Mouse (Mus musculus) gastrocnemius, adult 2 months (tissue): ENCODE data around the gene Zpr1. TPM values are rescaled to one million over a fixed set of nuclear protein-coding genes. Genes with fewer than 3 reads are reported as not detected.

Source experiments
- DNase-seq: peaks from one replicate; pipeline ENCODE4 v3.0.0; 2022
- H3K27ac ChIP-seq: fragments of 200-600 bp; 2 replicates; pipeline ENCODE4 v1.8.1; 2022; ENCODE audit warnings: mild to moderate bottlenecking
- H3K4me3 ChIP-seq: fragments of 200-600 bp; 2 replicates; pipeline ENCODE4 v1.8.1; 2022; ENCODE audit warnings: mild to moderate bottlenecking, moderate library complexity
- CTCF ChIP-seq: fragments of 200-600 bp; IDR thresholded peaks from 2 replicates; pipeline ENCODE4 v1.8.1; 2022; ENCODE audit warnings: antibody characterized with exemption, mild to moderate bottlenecking, moderate library complexity
- intact Hi-C: fragments of 180-260 bp; cut with DNase I; formaldehyde crosslinking; loops from one replicate; pipeline ENCODE4 v1.15.1; 2025
- long read RNA-seq, 2 experiments: library from polyadenylated mRNA; stranded (forward); transcript quantifications; one replicate each; pipeline ENCODE4 v2.0.0; 2021
- total RNA-seq, 2 experiments: library from RNA; stranded (reverse); gene quantifications; 2 replicates each; pipeline ENCODE4 v1.2.3; 2021

Zpr1 gene
- 10 to 100 TPM; 22.7 to 30.6 TPM for total RNA-seq
- long read RNA-seq, experiment 1, transcript Zpr1-206 (14 exons, 2,984 nt): major isoform, 24 of 29 reads
- long read RNA-seq, experiment 1, partial matches to known transcripts: 1 of 29 reads
- long read RNA-seq, experiment 1, other reads (novel, unspliced or antisense): 4 of 29 reads
- long read RNA-seq, experiment 2, transcript Zpr1-206 (14 exons, 2,984 nt): major isoform, 56 of 61 reads
- long read RNA-seq, experiment 2, partial matches to known transcripts: 2 of 61 reads
- long read RNA-seq, experiment 2, other reads (novel, unspliced or antisense): 3 of 61 reads

- DNase-seq: peak; percentile 92
- TF ChIP-seq CTCF: peak; percentile 45
- Histone ChIP-seq H3K27ac (peak within 1 kb of the TSS; percentile 88), H3K4me3 (peak within 1 kb of the TSS; percentile 99)
- intact Hi-C loops: no loop called here
Measured at GRCm38 (mm10) chr9:46272677-46273454, at the start of gene Zpr1. Gene Zpr1 (plus strand): TSS chr9:46273064.

DNA sequence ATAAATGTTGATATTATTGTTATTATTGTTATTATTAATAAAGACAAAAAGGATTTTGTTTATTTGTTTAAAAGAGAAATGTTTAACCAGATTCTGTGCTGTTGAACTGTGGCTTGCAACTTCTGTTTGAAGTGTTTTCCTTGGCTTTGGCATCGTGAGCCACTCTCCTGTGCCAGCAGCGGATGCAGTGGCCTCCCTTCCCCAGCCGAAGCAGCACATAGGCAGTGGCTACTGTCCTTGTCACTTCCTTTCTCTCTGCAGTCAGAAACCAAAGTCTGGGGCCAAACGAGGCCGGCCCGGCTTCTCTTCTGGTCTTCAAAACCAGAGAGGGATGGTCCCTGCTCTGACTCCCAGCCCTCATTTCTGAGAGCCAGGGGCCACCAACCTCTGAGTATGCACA is 49.8 kb upstream of the Zpr1 start:
- intact Hi-C loops: no loop called here
- DNase-seq: no peak
- Histone ChIP-seq H3K4me3 (no peak overlapping the region), H3K27ac (no peak overlapping the region)
- no peak for TF ChIP-seq CTCF

GRCm38 (mm10) chr9:46224101-46224500 is 48.8 kb upstream of the Zpr1 start:
- Histone ChIP-seq H3K27ac (no peak overlapping the region), H3K4me3 (no peak overlapping the region)
- no peak for TF ChIP-seq CTCF
- no peak for DNase-seq
- intact Hi-C loops: no loop called here

DNA sequence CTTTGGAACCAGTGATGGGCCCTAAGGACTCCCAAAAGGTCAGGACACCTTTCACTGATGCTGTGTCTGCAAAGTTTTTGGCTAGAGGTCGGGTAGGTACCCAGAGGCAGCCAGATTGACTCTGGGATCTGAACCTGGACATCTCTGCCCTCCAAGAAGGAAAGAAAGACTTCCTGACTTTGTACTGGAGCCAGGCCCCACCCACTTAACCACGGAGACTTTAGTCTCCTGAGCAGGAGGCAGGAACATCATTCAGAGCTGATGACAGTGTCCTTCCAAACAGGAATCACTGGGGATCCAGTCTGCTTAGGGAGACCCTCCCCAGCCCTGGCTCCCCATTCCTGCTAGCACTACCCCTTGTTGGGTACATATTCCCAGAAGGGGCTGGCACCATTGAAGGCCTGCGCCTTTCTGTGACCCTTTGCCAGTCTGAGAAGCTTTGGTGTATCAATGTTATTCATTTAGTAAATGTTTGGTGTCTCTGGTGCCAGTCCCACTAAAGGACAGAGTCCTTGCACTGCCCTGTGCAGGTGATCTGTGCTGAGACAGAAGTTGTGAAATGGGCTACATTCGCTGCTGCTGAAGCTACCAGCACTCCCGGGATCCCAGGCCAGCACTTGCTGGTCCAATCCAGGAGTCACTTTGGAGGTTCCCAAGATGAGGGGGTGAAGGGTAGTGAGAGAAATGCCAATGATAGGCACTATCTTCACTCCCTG is 47.8 kb upstream of the Zpr1 start:
- TF ChIP-seq CTCF: no peak
- intact Hi-C loops: no loop called here
- H3K4me3 ChIP-seq: no peak overlapping the region
- DNase-seq: no peak
- no peak overlapping the region for H3K27ac ChIP-seq

- intact Hi-C loops: no loop called here
- H3K27ac ChIP-seq: no peak overlapping the region
- TF ChIP-seq CTCF: no peak
Measured at GRCm38 (mm10) chr9:46227064-46227614, 45.7 kb upstream of the Zpr1 start.

DNA sequence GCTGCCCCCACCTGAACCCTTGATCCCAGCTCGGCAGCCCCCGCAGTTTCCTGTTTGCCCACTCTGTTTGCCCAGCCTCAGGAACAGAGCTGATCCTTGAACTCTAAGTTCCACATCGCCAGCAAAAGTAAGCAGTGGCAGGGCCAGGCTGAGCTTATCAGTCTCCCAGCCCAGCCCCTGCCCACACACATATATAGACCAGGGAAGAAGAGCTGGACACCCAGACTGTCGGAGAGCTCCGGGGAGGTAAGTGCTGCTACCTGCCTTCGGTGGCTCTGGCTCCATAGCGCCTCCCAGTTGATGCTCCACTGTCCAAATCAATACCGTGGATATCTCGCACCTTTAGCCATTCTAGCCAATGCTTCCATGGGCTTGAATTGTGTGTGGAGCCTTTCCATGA is 44.4 kb upstream of the Zpr1 start, which contains the start of gene Apoa1:
Gene Apoa1, plus strand, starts transcription at position 90 of the 400 bp plus-strand sequence.
- intact Hi-C loops: no loop called here
- DNase-seq: no peak
- no peak for TF ChIP-seq CTCF
- Histone ChIP-seq H3K27ac (no peak within 1 kb of the TSS), H3K4me3 (no peak within 1 kb of the TSS)

More at GRCm38 (mm10) chr9:46227064-46227614, 45.7 kb upstream of the Zpr1 start:
- no peak for DNase-seq
- H3K4me3 ChIP-seq: no peak overlapping the region

GRCm38 (mm10) chr9:46229573-46230449 is 43.1 kb upstream of the Zpr1 start:
- peak overlapping the region; percentile 71 for H3K4me3 ChIP-seq
- peak; percentile 83 for TF ChIP-seq CTCF
- peak; percentile 86 for DNase-seq
- intact Hi-C loops: loop anchor here (2.0 kb wide), 1 partner anchor 17 kb away; no protein-coding TSS in a partner anchor
- no peak overlapping the region for H3K27ac ChIP-seq

GRCm38 (mm10) chr9:46230450-46230975 is 42.4 kb upstream of the Zpr1 start:
- no peak for DNase-seq
- no peak overlapping the region for H3K27ac ChIP-seq
- peak overlapping the region; percentile 71 for H3K4me3 ChIP-seq
- TF ChIP-seq CTCF: no peak
- intact Hi-C loops: loop anchor here (2.0 kb wide), 1 partner anchor 16 kb away; no protein-coding TSS in a partner anchor

DNA sequence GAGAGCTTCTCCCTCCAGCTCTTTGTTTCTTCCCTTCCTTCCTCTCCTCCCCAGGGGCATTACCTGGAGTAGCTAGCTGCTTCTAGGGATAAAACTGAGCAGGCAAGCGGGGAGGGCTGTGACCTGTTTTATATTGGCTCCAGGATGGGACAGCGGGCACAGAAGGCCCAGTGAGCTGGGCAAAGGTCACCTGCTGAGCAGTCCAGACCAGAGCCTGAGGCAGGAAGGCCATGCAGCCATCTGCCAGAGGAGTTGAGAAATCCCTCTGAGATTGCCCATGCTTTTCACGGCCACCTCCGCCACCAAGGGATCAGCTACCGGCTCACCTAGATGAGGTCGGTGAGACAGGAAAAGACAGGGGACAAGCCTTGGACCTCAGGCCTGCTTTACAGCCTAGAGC is 37.7 kb upstream of the Zpr1 start:
- H3K27ac ChIP-seq: no peak overlapping the region
- H3K4me3 ChIP-seq: no peak overlapping the region
- TF ChIP-seq CTCF: no peak
- no peak for DNase-seq
- intact Hi-C loops: no loop called here

- H3K4me3 ChIP-seq: no peak within 1 kb of the TSS
- H3K27ac ChIP-seq: no peak within 1 kb of the TSS
- DNase-seq: no peak
- TF ChIP-seq CTCF: no peak
- intact Hi-C loops: no loop called here
Measured at GRCm38 (mm10) chr9:46235596-46235648, 37.4 kb upstream of the Zpr1 start, which contains the start of gene Apoc3. Gene Apoc3 (minus strand): TSS chr9:46235636.

DNA sequence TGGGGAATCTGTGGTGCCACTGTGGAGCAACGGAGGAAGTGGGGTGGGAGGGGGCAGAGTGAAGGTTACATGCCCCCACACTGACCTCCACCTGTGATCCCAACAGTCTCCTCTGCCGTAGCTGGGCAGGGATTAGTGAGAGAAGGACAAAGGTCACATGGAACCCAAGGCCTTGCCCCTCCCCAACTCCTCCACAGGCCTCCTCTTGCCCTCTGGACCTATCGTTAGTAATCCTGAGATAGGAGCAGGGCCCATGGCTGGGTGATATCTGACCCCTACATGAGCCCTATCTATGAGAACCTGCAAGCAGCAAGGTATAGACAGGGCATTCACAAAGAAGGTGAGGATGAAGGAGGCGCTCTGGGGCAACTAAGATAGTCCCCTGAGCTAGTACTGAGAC is 37.2 kb upstream of the Zpr1 start:
- intact Hi-C loops: no loop called here
- Histone ChIP-seq H3K4me3 (no peak overlapping the region), H3K27ac (no peak overlapping the region)
- DNase-seq: no peak
- TF ChIP-seq CTCF: no peak

- TF ChIP-seq CTCF: no peak
- DNase-seq: no peak
- H3K27ac ChIP-seq: no peak overlapping the region
- intact Hi-C loops: no loop called here
- H3K4me3 ChIP-seq: no peak overlapping the region
Measured at GRCm38 (mm10) chr9:46238850-46239249, 34.0 kb upstream of the Zpr1 start.
